Mouse (Mus musculus) embryonic fibroblast, embryonic 13.5 days (primary cell): ENCODE results near the gene Sag.

Experiments used
- CTCF ChIP-seq: IDR thresholded peaks from 2 replicates; pipeline ENCODE4 v1.5.1; 2011; ENCODE audit warnings: mild to moderate bottlenecking, control low read depth, low read length, moderate library complexity, borderline replicate concordance; ENCODE audit not compliant: insufficient read depth
- POLR2A ChIP-seq: IDR thresholded peaks from 2 replicates; pipeline ENCODE4 v1.6.1; 2011; ENCODE audit warnings: low read depth, mild to moderate bottlenecking, control low read depth, low read length, moderate library complexity

- TF ChIP-seq CTCF (no peak), POLR2A (no peak)
Measured at GRCm38 (mm10) chr1:87846801-87847474, 43.5 kb downstream of the Sag start.
